Mouse (Mus musculus) hindbrain, embryonic 14.5 days (tissue): Measurements from ENCODE around the gene Fer. TPM values are rescaled to one million over a fixed set of nuclear protein-coding genes. Genes with fewer than 3 reads are reported as not detected.

Experiments used
- ATAC-seq: fragments of 200-750 bp; cut with Nextera tagmentation; 2 replicates; pipeline ENCODE4 v1.8.0; 2017; ENCODE audit warnings: moderate number of reproducible peaks, mild to moderate bottlenecking, moderate TSS enrichment, moderate library complexity; ENCODE audit not compliant: low FRiP score
- DNase-seq: peaks from one replicate; pipeline ENCODE4 v3.0.0-alpha.2; 2015; ENCODE audit warnings: low spot score
- H3K27ac ChIP-seq: fragments of 300-500 bp; sonication (generic); 2 replicates; pipeline ENCODE4 v1.5.1; 2014; ENCODE audit warnings: mild to moderate bottlenecking, moderate library complexity
- H3K27me3 ChIP-seq: fragments of 300-500 bp; sonication (generic); 2 replicates; pipeline ENCODE4 v1.6.1; 2014; ENCODE audit warnings: mild to moderate bottlenecking, low read length, mixed read lengths; ENCODE audit not compliant: control insufficient read depth, insufficient read depth
- H3K36me3 ChIP-seq: fragments of 300-500 bp; sonication (generic); replicated peaks from 2 replicates; pipeline ENCODE4 v1.6.1; 2014; ENCODE audit not compliant: control insufficient read depth, insufficient read depth
- H3K4me1 ChIP-seq: fragments of 300-500 bp; sonication (generic); replicated peaks from 2 replicates; pipeline ENCODE4 v1.6.1; 2014; ENCODE audit warnings: antibody characterized with exemption, low read length, mixed read lengths; ENCODE audit not compliant: control insufficient read depth, insufficient read depth
- H3K4me2 ChIP-seq: fragments of 300-500 bp; sonication (generic); replicated peaks from 2 replicates; pipeline ENCODE4 v1.6.1; 2014; ENCODE audit warnings: mild to moderate bottlenecking, moderate library complexity
- H3K4me3 ChIP-seq: fragments of 300-500 bp; sonication (generic); replicated peaks from 2 replicates; pipeline ENCODE4 v1.5.1; 2014; ENCODE audit warnings: mild to moderate bottlenecking, low read length
- H3K9ac ChIP-seq: fragments of 300-500 bp; sonication (generic); 2 replicates; pipeline ENCODE4 v1.6.1; 2014
- H3K9me3 ChIP-seq: fragments of 300-500 bp; sonication (generic); 2 replicates; pipeline ENCODE4 v1.6.1; 2016; ENCODE audit warnings: low read length; ENCODE audit not compliant: control insufficient read depth
- WGBS: fragments of 180-500 bp; shearing (Covaris S2); extraction: QIAGEN DNeasy Blood & Tissue Kit; methylation state at CpG from one replicate; pipeline ENCODE4 v1.1.7; 2014; 5-methylcytosine and 5-hydroxymethylcytosine counted together
- polyA plus RNA-seq: library from polyadenylated mRNA; unstranded; fragments of >200 nt; fragmentation: Nextera tagmentation; extraction: Ambion mirVana; gene quantifications from 2 replicates; pipeline ENCODE4 v1.2.1, GENCODE M21; 2014

Fer gene
- polyA plus RNA-seq, result 35.8 and 36.8 TPM in 2 replicates

DNA sequence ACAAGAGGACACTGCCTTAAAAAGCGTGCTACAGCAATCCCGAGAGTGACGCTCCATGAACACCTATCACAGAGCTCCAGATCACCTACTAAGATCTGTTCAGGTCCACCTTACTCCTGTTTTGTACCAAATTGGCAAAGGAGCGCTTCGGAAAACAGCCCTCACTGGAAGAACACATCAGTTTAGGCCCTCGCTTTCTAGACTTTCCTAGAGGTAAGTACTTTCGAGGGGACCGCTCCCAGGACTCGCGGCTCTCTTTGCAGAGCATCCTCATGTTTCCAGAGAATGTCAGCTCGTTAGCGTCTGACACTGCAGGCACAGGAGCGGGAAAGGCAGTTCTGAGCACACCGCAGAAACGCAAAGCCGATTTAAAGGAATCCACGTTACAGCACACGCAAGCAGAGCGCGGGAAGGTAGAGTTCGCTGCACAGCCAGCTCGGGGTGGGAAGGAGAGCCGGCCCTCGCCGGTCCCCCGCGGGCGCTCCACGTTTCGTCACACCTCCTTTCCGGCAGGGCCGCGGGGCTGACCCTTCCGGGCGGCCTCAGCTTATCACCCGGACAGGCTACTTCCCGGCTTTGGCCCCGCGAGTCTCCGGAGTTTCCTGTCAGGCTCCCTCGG, at the start of gene Fer:
Gene Fer, plus strand, starts transcription at position 51 of the 619 bp plus-strand sequence.
- Histone ChIP-seq H3K36me3 (no peaks in the 10 kb centered on the region), H3K9ac (peak within 1 kb of the TSS; percentile 98), H3K4me1 (0 out of 2 replicates have a peak, but pooled peaks cover 5% of the 10 kb centered on the region), H3K27me3 (no peaks in the 10 kb centered on the region), H3K4me3 (peak within 1 kb of the TSS; percentile 98), H3K9me3 (no peaks in the 10 kb centered on the region), H3K4me2 (peak within 1 kb of the TSS; percentile 80), H3K27ac (peak within 1 kb of the TSS; percentile 94)
- 2% methylated on average over 40 of the region's 41 CpGs for WGBS
- DNase-seq (peak; percentile 55), ATAC-seq (no peak; the same call in 1 of the 2 replicates)

DNA sequence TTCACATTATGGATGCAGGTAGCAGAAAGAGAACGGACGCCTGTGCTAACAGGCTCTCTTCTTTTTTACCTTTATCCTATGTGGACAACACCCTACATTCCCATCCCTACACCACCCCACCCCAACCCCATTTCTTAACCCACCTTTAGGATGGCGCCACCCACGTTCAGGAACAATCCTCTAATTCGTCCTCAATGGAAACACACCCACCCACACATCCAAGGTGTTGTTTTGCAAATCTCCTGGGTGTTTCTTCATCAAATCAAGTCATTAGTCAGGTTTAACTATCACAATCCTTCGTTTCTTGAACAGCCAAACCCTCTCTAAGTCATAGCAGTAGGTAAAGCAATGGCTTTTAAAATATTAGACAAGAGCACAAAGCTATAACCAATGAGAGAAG, 49.3 kb upstream of the Fer start:
- WGBS, result 82% methylated on average over 6 of the region's 6 CpGs
- Histone ChIP-seq H3K9me3 (no peaks in the 10 kb centered on the region), H3K9ac (no peak overlapping the region), H3K4me2 (no peak overlapping the region), H3K27ac (no peak overlapping the region), H3K4me1 (peaks cover 3% of the 10 kb centered on the region; the same call in 1 of the 2 replicates), H3K27me3 (no peaks in the 10 kb centered on the region), H3K4me3 (no peak overlapping the region), H3K36me3 (no peaks in the 10 kb centered on the region)
- ATAC-seq (no peak), DNase-seq (no peak)

DNA sequence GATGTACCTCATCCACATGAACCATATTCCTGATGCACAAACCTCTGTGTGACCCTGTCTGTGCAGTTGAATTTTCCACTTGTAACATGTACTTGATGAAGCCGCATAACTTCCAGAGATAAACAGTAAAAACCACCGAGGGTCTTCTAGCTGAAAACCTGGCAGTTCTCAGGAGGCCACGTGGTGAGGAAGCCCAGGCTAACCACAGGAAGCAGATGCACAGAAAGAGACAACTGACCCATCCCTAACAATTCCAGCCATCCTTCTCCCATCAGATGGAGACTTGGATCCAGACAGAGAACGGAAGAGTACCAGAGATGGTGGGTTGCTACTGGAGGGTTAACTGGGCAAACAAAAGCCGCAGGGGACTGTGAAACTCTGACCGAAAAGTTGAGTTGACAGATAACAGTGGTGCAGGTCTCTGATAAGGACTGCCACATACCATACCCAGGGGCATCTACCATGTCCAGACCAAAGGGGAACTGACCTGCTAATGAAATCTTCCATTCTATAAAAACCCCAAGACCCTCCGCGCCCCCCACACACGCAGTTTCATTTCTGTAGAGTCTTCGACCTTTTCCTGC, 44.3 kb upstream of the Fer start:
- ATAC-seq (no peak), DNase-seq (no peak)
- Histone ChIP-seq H3K9ac (no peak overlapping the region), H3K9me3 (no peaks in the 10 kb centered on the region), H3K27ac (no peak overlapping the region), H3K4me1 (no peaks in the 10 kb centered on the region), H3K4me2 (no peak overlapping the region), H3K27me3 (no peaks in the 10 kb centered on the region), H3K4me3 (no peak overlapping the region), H3K36me3 (no peaks in the 10 kb centered on the region)
- WGBS, result 93% methylated on average over 10 of the region's 10 CpGs

DNA sequence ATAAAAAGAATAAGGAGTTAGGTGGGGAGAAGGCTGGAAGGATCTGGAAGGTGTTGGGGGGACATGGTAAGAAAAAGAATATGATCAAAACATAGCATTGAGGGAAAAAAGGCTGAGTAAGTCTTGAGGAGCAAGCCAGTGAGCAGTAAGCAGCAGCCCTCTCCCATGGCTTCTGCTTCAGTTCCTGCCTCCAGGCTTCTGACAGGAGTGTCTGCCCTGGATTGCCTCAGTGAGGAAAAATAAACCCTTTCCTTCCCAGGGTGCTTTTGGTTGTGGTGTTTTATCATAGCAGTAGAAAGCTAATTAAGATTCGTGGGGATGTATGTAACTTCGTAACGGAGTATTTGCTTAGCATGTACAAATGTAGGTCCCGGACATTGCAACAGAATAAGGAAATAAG, 38.7 kb upstream of the Fer start:
- WGBS, result 99% methylated on average over 4 of the region's 4 CpGs
- H3K4me1 ChIP-seq, result no peaks in the 10 kb centered on the region
- DNase-seq (no peak), ATAC-seq (no peak)
- no peaks in the 10 kb centered on the region for H3K27me3 ChIP-seq
- no peak overlapping the region for H3K4me2 ChIP-seq
- H3K9ac ChIP-seq, result no peak overlapping the region
- no peaks in the 10 kb centered on the region for H3K36me3 ChIP-seq
- no peak overlapping the region for H3K4me3 ChIP-seq
- H3K27ac ChIP-seq, result no peak overlapping the region
- no peaks in the 10 kb centered on the region for H3K9me3 ChIP-seq

DNA sequence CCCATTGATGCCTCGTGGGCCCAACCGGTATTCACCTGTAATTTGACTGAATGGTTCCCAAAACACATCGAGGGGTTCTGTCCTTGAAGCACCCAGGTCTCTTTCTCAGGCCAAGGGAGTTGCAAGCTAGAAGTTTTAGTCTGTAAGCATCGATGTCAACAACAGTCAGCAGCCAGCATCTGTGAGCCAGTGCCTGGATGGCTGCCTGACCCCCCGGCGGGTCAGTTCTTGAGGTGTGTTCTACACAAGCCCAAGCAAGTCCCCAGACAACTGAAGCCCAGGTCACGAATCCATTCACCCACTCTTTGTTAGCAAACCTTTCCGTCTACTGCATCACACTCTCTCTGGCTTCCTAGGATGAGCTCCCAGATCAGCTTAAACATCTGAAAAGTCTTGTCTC, 36.7 kb upstream of the Fer start:
- no peak for ATAC-seq
- DNase-seq, result no peak
- Histone ChIP-seq H3K27ac (no peak overlapping the region), H3K4me2 (no peak overlapping the region), H3K9me3 (no peaks in the 10 kb centered on the region), H3K4me3 (no peak overlapping the region), H3K9ac (no peak overlapping the region), H3K4me1 (no peaks in the 10 kb centered on the region), H3K36me3 (no peaks in the 10 kb centered on the region), H3K27me3 (no peaks in the 10 kb centered on the region)
- WGBS, result 89% methylated on average over 8 of the region's 8 CpGs

DNA sequence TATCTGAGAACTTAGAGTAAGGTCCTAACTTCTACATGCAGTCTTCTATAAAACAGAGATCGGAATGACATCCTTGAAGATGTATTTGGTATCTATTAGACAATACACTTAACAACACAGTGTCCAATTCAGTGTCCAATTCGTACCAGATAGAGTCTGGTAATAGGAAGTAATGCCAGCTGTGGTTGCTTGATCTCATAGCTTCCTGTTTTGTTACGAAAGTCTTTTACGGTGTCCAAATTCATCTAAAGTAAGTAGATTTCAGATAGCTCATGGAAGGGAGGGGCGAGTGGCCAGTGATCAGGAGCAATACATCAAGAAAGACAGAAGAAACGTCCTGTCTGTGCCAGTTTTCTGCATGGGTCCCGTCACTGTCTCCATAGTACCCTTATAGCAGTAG, 36.1 kb upstream of the Fer start:
- H3K27me3 ChIP-seq, result no peaks in the 10 kb centered on the region
- no peak overlapping the region for H3K9ac ChIP-seq
- no peak overlapping the region for H3K4me2 ChIP-seq
- H3K9me3 ChIP-seq, result no peaks in the 10 kb centered on the region
- no peak overlapping the region for H3K27ac ChIP-seq
- H3K4me1 ChIP-seq, result no peaks in the 10 kb centered on the region
- DNase-seq (no peak), ATAC-seq (no peak)
- no peaks in the 10 kb centered on the region for H3K36me3 ChIP-seq
- no peak overlapping the region for H3K4me3 ChIP-seq
- 86% methylated on average over 7 of the region's 7 CpGs for WGBS

DNA sequence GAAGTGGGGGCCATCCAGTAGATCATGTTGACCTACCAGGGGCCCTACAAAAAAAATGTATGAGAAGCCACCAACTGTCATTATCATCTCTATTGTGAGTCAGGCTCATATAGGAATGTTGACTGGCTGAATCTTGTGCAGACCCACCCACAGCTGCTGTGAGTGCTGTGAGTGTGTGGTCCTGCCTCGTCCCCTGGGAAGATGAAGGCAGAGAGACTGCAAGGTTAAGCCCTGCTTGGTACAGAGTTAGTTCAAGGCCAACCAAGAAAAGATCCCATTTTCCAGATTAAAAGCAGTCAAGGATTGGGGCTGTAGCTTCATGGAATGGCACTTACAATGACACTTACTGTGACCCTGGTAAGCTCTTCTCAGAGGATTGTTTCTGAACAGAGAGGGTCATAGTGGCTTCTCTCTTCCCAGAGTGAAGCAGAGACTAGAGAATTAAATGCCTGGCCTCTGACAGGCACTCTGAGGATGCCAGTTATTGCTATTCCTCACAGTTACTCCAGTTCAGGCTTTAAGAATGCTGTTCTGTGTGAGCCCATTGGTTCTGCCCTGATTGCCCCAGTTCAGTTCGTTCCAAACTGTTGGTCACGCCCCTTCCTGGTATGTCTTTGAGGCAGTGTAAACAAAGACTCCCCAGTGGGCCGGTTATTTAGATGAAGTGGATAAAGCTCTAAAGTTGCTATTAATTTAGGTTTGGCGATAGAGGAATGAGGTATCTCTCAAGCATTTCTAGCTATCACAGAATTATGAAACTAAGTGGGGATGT, 34.1 kb upstream of the Fer start:
- H3K27ac ChIP-seq, result no peak overlapping the region
- ATAC-seq (no peak), DNase-seq (no peak)
- WGBS, result 67% methylated on average over 5 of the region's 5 CpGs
- no peak overlapping the region for H3K4me3 ChIP-seq
- H3K9ac ChIP-seq, result no peak overlapping the region
- no peaks in the 10 kb centered on the region for H3K36me3 ChIP-seq
- H3K27me3 ChIP-seq, result no peaks in the 10 kb centered on the region
- H3K4me1 ChIP-seq, result no peaks in the 10 kb centered on the region
- no peak overlapping the region for H3K4me2 ChIP-seq
- no peaks in the 10 kb centered on the region for H3K9me3 ChIP-seq

DNA sequence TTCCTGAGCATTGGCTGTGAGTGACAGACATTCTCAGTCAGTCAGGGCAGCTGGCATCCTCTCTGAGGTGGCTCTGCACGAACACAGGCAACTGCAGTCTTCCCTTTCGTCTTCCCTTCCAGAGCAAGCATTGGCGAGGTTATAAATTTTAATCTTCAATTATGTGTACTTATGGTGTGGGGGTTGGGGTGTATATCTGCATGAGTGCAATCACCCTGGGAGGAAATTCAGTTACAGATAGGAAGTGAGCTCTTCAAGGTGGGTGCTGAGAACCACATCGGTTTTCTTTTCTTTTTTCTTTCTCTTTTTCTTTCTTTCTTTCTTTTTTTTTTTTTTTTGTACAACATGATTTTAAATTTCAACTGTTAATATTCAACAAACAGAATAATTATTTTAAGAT, 31.3 kb upstream of the Fer start:
- H3K4me2 ChIP-seq, result no peak overlapping the region
- WGBS, result 58% methylated on average over 4 of the region's 4 CpGs
- no peaks in the 10 kb centered on the region for H3K27me3 ChIP-seq
- H3K4me3 ChIP-seq, result no peak overlapping the region
- no peaks in the 10 kb centered on the region for H3K4me1 ChIP-seq
- no peaks in the 10 kb centered on the region for H3K9me3 ChIP-seq
- no peak overlapping the region for H3K27ac ChIP-seq
- no peak for ATAC-seq
- H3K9ac ChIP-seq, result no peak overlapping the region
- no peak for DNase-seq
- H3K36me3 ChIP-seq, result no peaks in the 10 kb centered on the region

DNA sequence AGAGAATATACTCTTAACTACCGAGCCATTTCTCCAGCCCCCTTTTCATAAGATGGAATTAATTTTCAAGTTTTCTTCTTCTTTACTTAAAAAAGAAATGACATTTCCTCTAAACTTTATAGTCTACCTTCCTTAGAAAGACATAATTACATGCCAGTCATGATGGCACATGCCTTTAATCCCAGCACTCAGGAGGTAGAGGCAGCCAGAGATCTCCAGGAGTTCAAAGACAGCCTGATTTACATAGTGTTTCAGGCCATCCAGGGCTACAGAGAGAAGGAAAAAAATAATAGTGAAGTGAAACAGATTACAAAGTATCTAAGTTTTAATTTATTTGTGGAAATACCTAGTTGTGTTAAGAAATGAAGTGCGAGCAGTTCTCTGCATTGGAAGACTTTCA, 26.6 kb upstream of the Fer start:
- no peak for ATAC-seq
- Histone ChIP-seq H3K9ac (no peak overlapping the region), H3K27ac (no peak overlapping the region)

More for the DNA sequence above, 26.6 kb upstream of the Fer start:
- no peak overlapping the region for H3K4me2 ChIP-seq
- no peaks in the 10 kb centered on the region for H3K9me3 ChIP-seq
- no peak for DNase-seq
- H3K36me3 ChIP-seq, result no peaks in the 10 kb centered on the region
- H3K27me3 ChIP-seq, result no peaks in the 10 kb centered on the region
- H3K4me3 ChIP-seq, result no peak overlapping the region
- H3K4me1 ChIP-seq, result no peaks in the 10 kb centered on the region
- 91% methylated on average over 2 of the region's 2 CpGs for WGBS
